Mouse (Mus musculus): ENCODE results near the gene Borcs5. TPM values are rescaled to one million over a fixed set of nuclear protein-coding genes. Genes with fewer than 3 reads are reported as not detected.
A peak's percentile ranks its signal among the peaks of the same experiment; 100 is the strongest.

Gene Borcs5
- polyA plus RNA-seq, 1 experiment from 2014 or later, result 21.9 TPM

DNA sequence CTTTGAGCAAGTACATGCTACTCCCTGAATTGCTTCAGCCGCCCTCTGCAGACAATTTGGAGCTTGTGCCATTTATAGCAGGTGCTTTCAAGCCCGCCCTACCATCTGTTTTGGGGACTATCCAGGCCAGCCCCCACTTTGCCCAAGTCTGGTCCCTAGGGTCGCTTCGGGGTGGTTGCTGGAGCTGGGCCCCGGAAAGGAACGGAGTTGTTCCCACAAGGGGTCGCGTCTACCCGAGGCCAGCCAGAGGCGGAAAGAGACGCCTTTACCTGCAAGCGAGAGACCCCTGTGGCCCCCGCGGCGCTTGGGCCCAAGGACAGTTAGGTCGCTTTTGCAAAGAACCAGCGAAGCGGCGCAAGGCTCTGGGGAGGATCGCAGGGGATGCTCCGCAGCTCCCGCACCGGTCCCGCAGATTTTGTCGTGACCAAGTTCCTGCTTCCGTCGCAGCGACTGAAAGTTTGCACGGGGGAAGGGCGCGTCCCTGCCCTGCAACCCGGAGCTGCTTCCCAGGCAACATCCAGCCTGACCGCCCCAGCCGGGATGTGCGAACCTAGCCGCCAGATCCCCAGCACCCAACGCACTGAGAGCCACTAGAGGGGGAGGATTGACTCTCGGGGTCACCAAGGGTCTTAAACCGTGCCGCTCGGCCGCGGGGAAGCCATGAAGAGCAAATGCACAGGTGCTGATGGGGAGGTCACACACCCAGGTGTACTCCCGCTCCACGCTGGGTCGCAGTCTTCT is 7.2 kb upstream of the Borcs5 start, which contains the start of gene Mansc1:
Gene Mansc1, minus strand, starts transcription at position 542 of the 741 bp plus-strand sequence.
- no peak within 1 kb of the TSS for H3K27ac ChIP-seq
- no peaks in the 10 kb centered on the region for H3K9me3 ChIP-seq
- peaks cover 5% of the 10 kb centered on the region; the same call in 1 of the 2 replicates for H3K4me1 ChIP-seq
- peak within 1 kb of the TSS; percentile 82 for H3K4me2 ChIP-seq (replicated peaks)
- H3K36me3 ChIP-seq, result no peaks in the 10 kb centered on the region
- H3K4me3 ChIP-seq, result peak within 1 kb of the TSS; percentile 43
- WGBS, result 1% methylated on average over 46 of the region's 46 CpGs
- no peak for ATAC-seq (ENCODE audit: insufficient number of reproducible peaks, insufficient read depth, low FRiP score, low TSS enrichment)
- H3K27me3 ChIP-seq, result peaks cover 21% of the 10 kb centered on the region
- H3K9ac ChIP-seq, result peak within 1 kb of the TSS; percentile 47

DNA sequence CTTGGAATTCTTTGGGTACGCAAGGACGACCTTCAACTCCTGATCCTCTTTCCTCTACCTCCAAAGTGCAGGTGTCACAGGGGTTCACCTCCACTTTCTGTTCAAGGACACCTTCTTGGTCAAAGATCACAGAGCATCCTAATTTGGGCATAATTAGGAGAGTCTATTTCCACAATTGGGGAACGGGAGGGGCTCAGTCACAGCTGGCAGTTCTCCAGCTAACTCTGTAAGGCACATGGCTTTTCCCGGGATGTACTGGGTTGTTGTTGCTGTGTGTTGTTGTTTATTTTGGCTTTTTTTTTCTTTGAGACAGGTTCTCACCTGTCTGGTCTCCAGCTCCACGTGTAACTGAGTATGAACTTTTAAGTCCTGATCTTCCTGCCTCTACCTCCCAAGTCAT is 6.6 kb upstream of the Borcs5 start:
- Histone ChIP-seq H3K4me3 (peak overlapping the region; percentile 43), H3K9me3 (no peaks in the 10 kb centered on the region), H3K27me3 (peaks cover 21% of the 10 kb centered on the region), H3K4me2 (replicated peaks) (peak overlapping the region; percentile 82), H3K4me1 (peaks cover 5% of the 10 kb centered on the region; the same call in 1 of the 2 replicates), H3K9ac (no peak overlapping the region), H3K27ac (no peak overlapping the region), H3K36me3 (no peaks in the 10 kb centered on the region)
- WGBS, result 36% methylated on average over 5 of the region's 5 CpGs
- ATAC-seq (ENCODE audit: insufficient number of reproducible peaks, insufficient read depth, low FRiP score, low TSS enrichment), result no peak

DNA sequence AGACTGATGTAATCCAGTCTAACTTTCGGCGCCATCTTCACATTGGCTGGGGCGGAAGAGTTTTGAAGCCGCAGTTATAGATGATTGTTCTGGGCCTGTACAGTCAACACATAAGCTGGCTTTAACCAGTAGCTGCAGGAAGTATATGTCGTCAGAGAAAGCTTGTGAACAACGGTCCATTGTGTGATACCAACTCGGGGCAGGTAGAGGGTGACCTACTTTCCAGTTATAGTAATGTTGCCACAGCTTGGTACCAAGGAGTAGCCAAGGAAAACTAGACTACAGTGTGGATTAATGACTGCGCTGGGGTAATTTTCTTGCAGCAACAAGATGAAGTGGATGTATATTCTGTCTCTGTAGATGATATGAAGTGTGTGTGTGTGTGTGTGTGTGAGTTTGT is 5.8 kb upstream of the Borcs5 start:
- ATAC-seq (ENCODE audit: insufficient number of reproducible peaks, insufficient read depth, low FRiP score, low TSS enrichment), result no peak
- no peak overlapping the region for H3K4me3 ChIP-seq
- no peak overlapping the region for H3K9ac ChIP-seq
- no peaks in the 10 kb centered on the region for H3K36me3 ChIP-seq
- H3K27me3 ChIP-seq, result peaks cover 21% of the 10 kb centered on the region
- H3K27ac ChIP-seq, result no peak overlapping the region
- H3K4me2 ChIP-seq (replicated peaks), result no peak overlapping the region
- no peaks in the 10 kb centered on the region for H3K9me3 ChIP-seq
- 79% methylated on average over 8 of the region's 8 CpGs for WGBS
- peaks cover 5% of the 10 kb centered on the region; the same call in 1 of the 2 replicates for H3K4me1 ChIP-seq

DNA sequence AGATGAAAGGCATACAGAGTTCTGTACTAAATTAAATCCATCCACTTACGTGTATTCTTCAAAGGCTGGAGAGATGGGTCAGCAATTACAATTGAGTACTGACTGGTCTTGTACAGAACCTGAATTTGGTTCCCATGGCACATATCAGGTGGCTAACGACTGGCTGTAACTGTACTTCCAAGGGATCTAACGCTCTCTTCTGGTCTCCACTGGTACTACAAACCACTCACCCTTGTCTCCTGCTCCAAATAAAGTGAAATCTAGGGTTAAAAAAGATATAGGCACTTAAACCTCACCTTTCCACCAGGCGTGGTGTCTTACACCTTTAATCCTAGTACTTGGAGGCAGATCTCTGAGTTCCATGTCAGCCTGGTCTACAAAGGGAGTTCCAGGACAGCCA is 2.8 kb upstream of the Borcs5 start:
- 54% methylated on average over 4 of the region's 4 CpGs for WGBS
- peaks cover 5% of the 10 kb centered on the region; the same call in 1 of the 2 replicates for H3K4me1 ChIP-seq
- no peak overlapping the region for H3K27ac ChIP-seq
- H3K9ac ChIP-seq, result no peak overlapping the region
- no peaks in the 10 kb centered on the region for H3K36me3 ChIP-seq
- peaks cover 16% of the 10 kb centered on the region for H3K27me3 ChIP-seq
- no peak overlapping the region for H3K4me2 ChIP-seq (replicated peaks)
- H3K9me3 ChIP-seq, result no peaks in the 10 kb centered on the region
- H3K4me3 ChIP-seq, result no peak overlapping the region
- no peak for ATAC-seq (ENCODE audit: insufficient number of reproducible peaks, insufficient read depth, low FRiP score, low TSS enrichment)

DNA sequence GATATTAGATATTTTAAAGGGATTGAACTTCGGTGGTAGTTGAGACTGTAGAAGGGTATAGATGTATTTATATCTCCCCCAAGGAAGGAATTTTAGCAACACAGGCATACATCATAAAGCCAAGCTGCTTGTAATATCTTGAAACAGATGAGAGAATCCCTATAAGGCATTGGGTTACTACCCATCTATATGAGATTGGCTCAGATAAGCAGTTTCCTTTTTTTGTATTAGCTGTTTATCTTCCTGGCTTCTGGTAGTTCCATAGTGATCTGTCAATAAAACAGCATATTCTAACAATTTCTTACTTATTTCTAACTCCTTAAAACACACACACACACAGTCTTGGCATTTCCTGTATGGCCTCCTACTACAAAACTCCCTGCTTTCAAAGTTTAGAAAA is 590 bp downstream of the Borcs5 start:
- no peaks in the 10 kb centered on the region for H3K9me3 ChIP-seq
- H3K27me3 ChIP-seq, result no peaks in the 10 kb centered on the region
- no peak overlapping the region for H3K4me2 ChIP-seq (replicated peaks)
- H3K4me1 ChIP-seq, result no peaks in the 10 kb centered on the region
- no peak for ATAC-seq (ENCODE audit: insufficient number of reproducible peaks, insufficient read depth, low FRiP score, low TSS enrichment)
- no peak overlapping the region for H3K4me3 ChIP-seq
- H3K9ac ChIP-seq, result no peak overlapping the region
- no peak overlapping the region for H3K27ac ChIP-seq
- WGBS, result 81% methylated on average over 1 of the region's 1 CpGs
- no peaks in the 10 kb centered on the region for H3K36me3 ChIP-seq

DNA sequence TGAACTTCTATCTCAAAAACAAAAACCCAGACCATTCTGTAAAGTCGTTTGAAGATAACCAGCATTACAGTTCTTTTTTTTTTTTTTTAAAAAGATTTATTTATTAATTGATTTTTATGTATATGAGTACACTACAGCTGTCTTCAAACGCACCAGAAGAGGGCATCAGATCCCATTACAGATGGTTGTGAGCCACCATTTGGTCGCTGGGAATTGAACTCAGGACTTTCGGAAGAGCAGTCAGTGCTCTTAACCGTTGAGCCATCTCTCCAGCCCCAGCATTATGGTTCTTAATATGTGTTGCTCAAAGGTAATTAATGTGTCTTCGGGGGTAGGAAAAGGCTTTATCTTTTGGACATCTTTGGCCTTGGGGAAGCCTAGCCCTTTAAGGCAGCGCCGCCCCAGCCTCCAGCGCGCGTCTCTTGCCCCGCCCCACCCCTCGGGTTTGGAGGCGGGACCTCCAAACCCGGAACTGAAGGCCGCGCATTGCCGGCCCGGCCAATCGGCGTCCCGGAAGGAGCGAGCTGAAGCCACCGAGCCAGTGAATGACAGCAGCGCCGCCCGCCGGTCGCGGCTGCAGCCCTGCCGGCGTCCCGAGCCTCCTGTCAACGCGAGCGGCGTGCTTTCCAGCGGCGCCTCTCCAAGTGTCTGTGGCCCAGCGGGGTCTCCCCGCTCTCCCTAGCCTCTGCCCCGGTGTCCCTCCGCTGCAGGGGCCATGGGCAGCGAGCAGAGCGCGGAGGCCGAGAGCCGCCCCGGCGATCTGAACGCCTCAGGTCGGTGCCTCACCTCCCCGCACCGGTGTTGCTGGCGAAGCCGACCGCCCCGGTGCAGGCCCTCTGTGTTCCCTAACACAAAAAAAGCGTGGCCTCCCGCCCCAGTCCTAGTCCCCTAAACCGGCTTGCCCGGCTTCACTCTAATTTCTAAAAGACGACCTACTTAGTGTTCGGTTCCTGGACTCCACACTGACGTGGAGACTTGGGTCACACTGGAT is 1.5 kb downstream of the Borcs5 start:
- H3K4me2 ChIP-seq (replicated peaks), result peak overlapping the region; percentile 66
- 2% methylated on average over 65 of the region's 65 CpGs for WGBS

DNA sequence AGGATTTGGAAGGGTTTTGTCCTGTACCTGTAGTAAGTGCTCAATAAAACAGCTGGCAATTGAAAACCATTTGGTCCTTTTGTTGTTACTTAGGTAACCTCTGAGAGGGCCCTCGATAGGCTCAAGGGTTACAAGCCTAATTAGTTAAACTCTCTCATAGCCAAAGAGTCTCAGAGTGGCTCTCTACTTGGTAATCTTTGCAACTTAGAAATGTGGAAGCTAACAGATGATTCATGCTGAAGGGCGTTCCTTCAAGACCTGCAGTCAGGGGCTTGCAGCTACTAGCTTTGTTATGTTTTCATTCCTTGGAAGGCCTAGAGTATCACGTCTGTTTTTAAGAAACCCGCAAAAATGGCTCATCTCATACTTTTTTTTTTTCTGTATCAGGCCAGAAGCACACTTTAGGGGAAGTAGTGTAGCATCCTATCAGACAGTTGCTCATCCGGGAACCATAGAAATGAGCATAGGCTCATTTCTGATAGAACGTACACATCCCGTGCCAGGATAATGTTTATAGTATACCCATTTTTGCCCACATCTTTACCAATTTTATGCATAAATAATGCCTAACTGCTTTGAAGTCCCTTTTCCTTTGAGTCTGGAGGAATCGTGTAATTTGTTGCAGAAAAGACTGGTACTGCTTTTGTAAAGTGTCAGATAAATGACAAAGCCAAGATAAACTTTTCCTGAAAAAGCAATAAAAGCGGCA is 2.6 kb downstream of the Borcs5 start:
- Histone ChIP-seq H3K27ac (no peak overlapping the region), H3K9me3 (no peaks in the 10 kb centered on the region), H3K4me1 (no peaks in the 10 kb centered on the region), H3K36me3 (no peaks in the 10 kb centered on the region), H3K4me3 (peak overlapping the region; percentile 79), H3K27me3 (no peaks in the 10 kb centered on the region), H3K9ac (no peak overlapping the region), H3K4me2 (replicated peaks) (peak overlapping the region; percentile 66)
- WGBS, result 77% methylated on average over 9 of the region's 9 CpGs
- no peak for ATAC-seq (ENCODE audit: insufficient number of reproducible peaks, insufficient read depth, low FRiP score, low TSS enrichment)

More for the DNA sequence above, 1.5 kb downstream of the Borcs5 start:
- Histone ChIP-seq H3K4me1 (no peaks in the 10 kb centered on the region), H3K27me3 (no peaks in the 10 kb centered on the region), H3K9ac (peak overlapping the region; percentile 89), H3K4me3 (peak overlapping the region; percentile 79), H3K27ac (no peak overlapping the region), H3K9me3 (no peaks in the 10 kb centered on the region), H3K36me3 (no peaks in the 10 kb centered on the region)
- ATAC-seq (ENCODE audit: insufficient number of reproducible peaks, insufficient read depth, low FRiP score, low TSS enrichment), result peak; percentile 97

DNA sequence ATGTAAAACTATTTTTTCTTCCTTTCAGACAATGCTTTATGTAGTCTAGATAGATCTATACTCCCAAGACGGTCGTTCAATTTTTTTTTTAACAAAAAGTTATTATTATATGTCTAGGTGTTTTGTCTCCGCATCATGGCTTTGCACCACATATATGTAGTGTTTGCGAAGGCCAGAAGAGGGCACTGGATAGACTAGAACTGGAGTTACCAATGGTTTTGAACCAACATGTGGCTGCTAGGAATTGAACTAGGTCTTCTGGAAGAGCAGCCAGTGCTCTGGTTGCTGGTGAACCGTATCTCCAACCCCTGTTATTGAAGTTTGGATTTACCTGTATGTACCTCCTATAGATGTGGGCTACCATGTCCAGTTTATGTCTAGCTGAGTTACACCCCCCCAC is 4.0 kb downstream of the Borcs5 start:
- Histone ChIP-seq H3K27ac (no peak overlapping the region), H3K27me3 (no peaks in the 10 kb centered on the region), H3K4me1 (peaks cover 9% of the 10 kb centered on the region; the same call in 1 of the 2 replicates), H3K9me3 (no peaks in the 10 kb centered on the region), H3K4me3 (no peak overlapping the region), H3K9ac (no peak overlapping the region), H3K36me3 (no peaks in the 10 kb centered on the region), H3K4me2 (replicated peaks) (no peak overlapping the region)
- ATAC-seq (ENCODE audit: insufficient number of reproducible peaks, insufficient read depth, low FRiP score, low TSS enrichment), result no peak
- WGBS, result 87% methylated on average over 5 of the region's 5 CpGs

DNA sequence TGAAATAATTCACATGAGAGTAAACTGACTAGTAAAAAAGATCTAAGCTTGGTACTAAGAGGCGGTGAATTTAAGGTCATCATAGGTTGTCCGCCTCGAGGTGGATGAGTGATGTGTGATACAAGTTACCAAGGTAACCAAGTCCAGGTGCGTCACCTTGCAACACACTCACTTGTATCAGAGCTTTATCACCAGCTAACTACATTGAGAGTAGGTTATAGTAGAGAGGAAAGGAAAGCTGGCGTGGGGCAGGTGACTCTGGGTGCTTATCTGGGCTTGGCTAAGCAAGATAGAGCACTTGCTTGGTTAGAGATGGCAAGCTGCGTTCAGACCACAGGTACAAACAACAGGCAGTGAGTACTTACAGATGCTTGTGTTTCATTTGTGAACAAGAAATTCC is 7.5 kb downstream of the Borcs5 start:
- ATAC-seq (ENCODE audit: insufficient number of reproducible peaks, insufficient read depth, low FRiP score, low TSS enrichment), result no peak
- H3K4me1 ChIP-seq, result peaks cover 15% of the 10 kb centered on the region; the same call in 1 of the 2 replicates
- no peaks in the 10 kb centered on the region for H3K9me3 ChIP-seq
- H3K27me3 ChIP-seq, result no peaks in the 10 kb centered on the region
- no peaks in the 10 kb centered on the region for H3K36me3 ChIP-seq
- no peak overlapping the region for H3K4me3 ChIP-seq
- no peak overlapping the region for H3K4me2 ChIP-seq (replicated peaks)
- H3K27ac ChIP-seq, result no peak overlapping the region
- no peak overlapping the region for H3K9ac ChIP-seq
- WGBS, result 84% methylated on average over 6 of the region's 6 CpGs

DNA sequence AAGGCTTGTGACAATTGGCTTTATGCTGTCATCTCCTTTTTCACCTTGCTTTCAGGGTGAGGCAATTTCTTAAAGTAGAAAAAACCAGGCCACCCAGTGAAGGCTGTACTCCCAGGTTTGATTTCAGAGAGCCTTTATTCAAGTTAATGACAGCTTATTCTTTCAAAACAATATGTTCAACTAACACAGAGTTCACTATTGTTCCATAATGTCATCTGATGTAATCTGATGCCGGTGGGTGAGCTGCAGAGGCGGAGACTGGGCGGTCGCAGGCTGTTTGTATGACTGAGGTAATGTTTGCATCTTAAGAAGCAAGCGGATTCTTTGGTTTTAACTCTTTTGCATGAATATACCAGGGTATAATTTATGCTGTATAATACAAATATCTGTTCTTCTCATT is 8.3 kb downstream of the Borcs5 start:
- Histone ChIP-seq H3K9me3 (no peaks in the 10 kb centered on the region), H3K4me3 (no peak overlapping the region), H3K27ac (no peak overlapping the region; the same call in 1 of the 2 replicates), H3K27me3 (no peaks in the 10 kb centered on the region), H3K4me2 (replicated peaks) (no peak overlapping the region), H3K9ac (no peak overlapping the region), H3K4me1 (peaks cover 15% of the 10 kb centered on the region; the same call in 1 of the 2 replicates), H3K36me3 (no peaks in the 10 kb centered on the region)
- 25% methylated on average over 5 of the region's 5 CpGs for WGBS
- 0 out of 2 replicates have a peak, but pooled peaks have one; percentile 56 for ATAC-seq (ENCODE audit: insufficient number of reproducible peaks, insufficient read depth, low FRiP score, low TSS enrichment)

DNA sequence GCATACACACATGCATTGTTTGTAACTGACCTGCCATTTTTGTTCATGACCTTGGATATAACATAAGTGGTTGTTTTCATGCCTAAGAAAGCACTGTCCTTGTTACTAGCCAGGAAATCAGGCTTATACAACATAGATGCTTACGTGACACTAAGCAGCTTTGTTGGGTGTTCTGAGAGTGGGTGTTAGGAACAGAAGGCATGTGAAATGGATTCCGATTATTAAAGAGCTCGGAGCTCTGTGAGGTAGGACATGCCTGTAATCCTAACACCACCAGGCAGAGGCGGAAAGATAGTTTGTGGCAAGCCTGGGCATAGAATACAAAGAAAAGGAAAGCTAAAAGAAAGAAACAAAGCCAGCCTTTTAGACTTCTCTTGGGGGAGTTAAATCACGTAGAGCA is 9.0 kb downstream of the Borcs5 start:
- Histone ChIP-seq H3K4me1 (peaks cover 15% of the 10 kb centered on the region; the same call in 1 of the 2 replicates), H3K4me3 (no peak overlapping the region), H3K9ac (no peak overlapping the region), H3K27ac (peak overlapping the region; percentile 25; the same call in 1 of the 2 replicates), H3K36me3 (no peaks in the 10 kb centered on the region), H3K4me2 (replicated peaks) (no peak overlapping the region), H3K27me3 (no peaks in the 10 kb centered on the region), H3K9me3 (no peaks in the 10 kb centered on the region)
- no peak for ATAC-seq (ENCODE audit: insufficient number of reproducible peaks, insufficient read depth, low FRiP score, low TSS enrichment)
- 68% methylated on average over 5 of the region's 5 CpGs for WGBS

All from embryonic facial prominence, embryonic 12.5 days (tissue).